Mouse (Mus musculus) heart, embryonic 10.5 days (tissue): ENCODE measurements around the gene Spred1. TPM values are rescaled to one million over a fixed set of nuclear protein-coding genes. Genes with fewer than 3 reads are reported as not detected.
A peak's percentile ranks its signal among the peaks of the same experiment; 100 is the strongest.

ENCODE experiments used
- DNase-seq: peaks from one replicate; pipeline ENCODE4 v3.0.0-alpha.2; 2017; ENCODE audit warnings: low spot score
- H3K27ac ChIP-seq: fragments of 300-500 bp; sonication (generic); 2 replicates; pipeline ENCODE4 v1.5.1; 2016; ENCODE audit warnings: mild to moderate bottlenecking
- H3K27me3 ChIP-seq: fragments of 300-500 bp; sonication (generic); 2 replicates; pipeline ENCODE4 v1.6.1; 2016; ENCODE audit warnings: mild to moderate bottlenecking; ENCODE audit not compliant: poor library complexity, insufficient read depth, severe bottlenecking
- H3K36me3 ChIP-seq: fragments of 300-500 bp; sonication (generic); 2 replicates; pipeline ENCODE4 v1.6.1; 2016; ENCODE audit warnings: mild to moderate bottlenecking, moderate library complexity
- H3K4me1 ChIP-seq: fragments of 300-500 bp; sonication (generic); 2 replicates; pipeline ENCODE4 v1.6.1; 2016; ENCODE audit warnings: mild to moderate bottlenecking
- H3K4me3 ChIP-seq: fragments of 300-500 bp; sonication (generic); 2 replicates; pipeline ENCODE4 v1.5.1; 2016; ENCODE audit warnings: mild to moderate bottlenecking, moderate library complexity
- H3K9me3 ChIP-seq: fragments of 300-500 bp; sonication (generic); 2 replicates; pipeline ENCODE4 v1.6.1; 2016; ENCODE audit warnings: mild to moderate bottlenecking, moderate library complexity
- WGBS: fragments of 180-500 bp; shearing (Covaris S2); methylation state at CpG from one replicate; pipeline ENCODE4 v1.1.7; 2016; 5-methylcytosine and 5-hydroxymethylcytosine counted together
- polyA plus RNA-seq: library from polyadenylated mRNA; unstranded; fragments of >200 nt; fragmentation: Nextera tagmentation; extraction: Ambion mirVana; gene quantifications from 2 replicates; pipeline ENCODE4 v1.2.1, GENCODE M21; 2016

Spred1 gene
- polyA plus RNA-seq = 6.7 and 7.0 TPM in 2 replicates

DNA sequence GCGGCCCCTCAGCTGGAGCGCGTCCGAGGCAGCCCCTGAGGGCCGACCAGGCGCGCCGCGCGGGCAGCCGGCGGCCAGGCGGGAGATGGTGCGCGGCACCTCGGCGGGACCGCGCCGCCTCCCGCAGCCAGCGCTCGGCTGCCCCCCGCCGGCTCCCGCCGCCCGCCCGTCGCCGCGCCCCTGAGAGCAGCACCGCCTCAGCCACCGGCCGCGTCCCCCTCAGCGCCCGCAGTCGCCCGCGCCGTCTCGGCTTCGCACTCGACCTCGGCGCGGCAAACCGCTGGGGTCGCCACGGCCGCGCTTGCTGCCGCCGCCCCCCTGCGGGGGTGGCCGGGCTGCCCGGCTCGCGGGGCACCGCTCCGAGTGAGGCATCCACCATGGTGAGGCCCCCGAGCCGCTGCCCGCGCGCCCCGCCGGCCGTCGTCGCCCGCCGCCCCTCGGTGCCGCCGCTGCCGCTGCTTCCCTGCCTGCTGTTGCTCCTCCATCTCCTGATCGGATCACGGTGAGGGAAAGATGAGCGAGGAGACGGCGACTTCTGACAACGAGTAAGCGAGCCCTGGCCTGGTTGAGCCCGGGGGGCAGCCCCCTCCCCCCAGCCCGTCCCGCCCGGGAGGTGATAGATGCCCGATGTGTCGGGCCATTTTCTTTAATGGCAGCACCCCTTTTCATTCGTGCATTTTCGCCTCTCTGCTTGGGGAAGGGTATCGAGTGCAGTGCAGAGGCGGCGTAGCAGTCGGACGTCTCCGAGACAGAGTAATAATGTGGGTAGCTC is at the start of gene Spred1:
Spred1 (plus strand) TSS at position 163 of the 772 bp plus-strand sequence.
- Histone ChIP-seq H3K4me1 (peaks cover 10% of the 10 kb centered on the region), H3K27ac (peak within 1 kb of the TSS; percentile 99)

DNA sequence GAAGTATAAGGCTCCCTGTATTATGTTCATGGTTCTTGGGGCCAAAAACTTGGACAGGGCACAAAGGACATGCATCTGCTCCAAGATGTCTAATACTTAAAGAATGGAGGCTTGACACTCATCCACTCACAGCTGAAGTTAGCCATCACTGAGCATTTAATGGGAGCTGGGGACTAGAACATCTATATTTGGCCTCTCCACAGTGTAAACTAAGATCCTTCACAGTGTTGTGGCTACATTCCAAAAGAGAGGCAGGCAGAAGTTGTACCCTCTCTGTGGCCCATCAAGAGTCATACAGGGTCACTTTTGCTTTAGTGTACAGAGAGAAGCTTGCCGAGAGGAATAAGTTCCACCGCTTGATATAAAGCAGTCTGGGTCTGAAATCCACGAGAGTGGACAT is 49.6 kb upstream of the Spred1 start:
- DNase-seq = no peak
- H3K27me3 ChIP-seq = no peaks in the 10 kb centered on the region
- 69% methylated on average over 3 of the region's 3 CpGs for WGBS

More for the DNA sequence above, at the start of gene Spred1:
- Histone ChIP-seq H3K9me3 (no peaks in the 10 kb centered on the region), H3K36me3 (no peaks in the 10 kb centered on the region), H3K27me3 (no peaks in the 10 kb centered on the region), H3K4me3 (peak within 1 kb of the TSS; percentile 96)
- DNase-seq = peak; percentile 80
- WGBS = under 1% methylated on average over 99 of the region's 99 CpGs

GRCm38 (mm10) chr2:117078711-117079110 is 42.5 kb upstream of the Spred1 start:
- Histone ChIP-seq H3K4me1 (no peaks in the 10 kb centered on the region), H3K9me3 (no peaks in the 10 kb centered on the region), H3K27me3 (no peaks in the 10 kb centered on the region), H3K36me3 (no peaks in the 10 kb centered on the region), H3K4me3 (no peak overlapping the region), H3K27ac (no peak overlapping the region)
- 66% methylated on average over 2 of the region's 2 CpGs for WGBS
- no peak for DNase-seq

More for the DNA sequence above, 49.6 kb upstream of the Spred1 start:
- Histone ChIP-seq H3K27ac (no peak overlapping the region), H3K9me3 (no peaks in the 10 kb centered on the region), H3K4me1 (0 out of 2 replicates have a peak, but pooled peaks cover 3% of the 10 kb centered on the region), H3K36me3 (no peaks in the 10 kb centered on the region), H3K4me3 (no peak overlapping the region)

- Histone ChIP-seq H3K36me3 (no peaks in the 10 kb centered on the region), H3K27ac (no peak overlapping the region), H3K27me3 (no peaks in the 10 kb centered on the region), H3K9me3 (no peaks in the 10 kb centered on the region), H3K4me3 (no peak overlapping the region), H3K4me1 (no peaks in the 10 kb centered on the region)
- DNase-seq = no peak
- 82% methylated on average over 5 of the region's 5 CpGs for whole genome bisulfite sequencing
These were observed 41.6 kb upstream of the Spred1 start for GRCm38 (mm10) chr2:117079621-117080020.

DNA sequence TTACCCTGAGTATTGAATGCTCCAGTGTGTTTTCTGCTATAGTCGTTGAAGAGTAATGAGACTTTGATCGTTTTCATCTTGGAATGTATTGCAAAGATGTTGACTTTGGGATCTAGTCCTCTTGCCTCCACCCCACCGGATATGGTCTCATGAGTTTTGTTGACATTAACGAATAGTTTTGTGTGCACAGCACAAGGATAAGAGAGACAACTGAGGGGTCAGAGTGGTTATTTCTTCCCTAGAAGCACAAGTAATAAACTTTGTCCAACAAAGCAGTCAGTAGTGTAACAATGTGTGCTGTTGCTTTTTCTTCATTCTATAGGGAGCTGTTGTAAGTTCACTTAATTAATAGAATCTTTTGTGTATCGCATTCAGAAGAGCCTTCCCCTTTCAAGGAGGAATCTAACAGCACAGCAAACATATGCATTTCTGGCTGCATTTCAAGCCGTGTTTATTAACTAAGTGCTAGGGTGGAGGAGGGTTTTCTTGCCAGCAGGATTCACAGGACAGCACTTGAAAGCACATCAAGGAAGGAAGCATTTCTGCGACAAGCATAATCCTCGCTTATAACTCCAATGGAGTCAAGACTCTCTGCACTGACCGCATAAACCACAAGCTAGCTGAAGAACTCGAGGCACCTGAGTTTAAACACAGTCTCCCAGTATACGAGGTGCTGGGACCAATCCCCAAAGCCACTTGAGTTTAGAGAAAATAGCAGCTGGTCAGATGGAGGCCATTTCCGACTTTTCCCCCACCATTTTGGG is 35.0 kb upstream of the Spred1 start:
- no peak for DNase-seq
- Histone ChIP-seq H3K27me3 (no peaks in the 10 kb centered on the region), H3K36me3 (no peaks in the 10 kb centered on the region), H3K4me3 (no peak overlapping the region), H3K9me3 (no peaks in the 10 kb centered on the region), H3K4me1 (no peaks in the 10 kb centered on the region; the same call in 1 of the 2 replicates), H3K27ac (no peak overlapping the region)
- WGBS = 80% methylated on average over 12 of the region's 12 CpGs

GRCm38 (mm10) chr2:117086766-117087457 is 34.3 kb upstream of the Spred1 start:
- Histone ChIP-seq H3K9me3 (no peaks in the 10 kb centered on the region), H3K36me3 (no peaks in the 10 kb centered on the region), H3K4me3 (no peak overlapping the region), H3K27ac (no peak overlapping the region), H3K27me3 (no peaks in the 10 kb centered on the region), H3K4me1 (no peaks in the 10 kb centered on the region; the same call in 1 of the 2 replicates)
- DNase-seq = no peak
- 75% methylated on average over 1 of the region's 1 CpGs for WGBS

- no peaks in the 10 kb centered on the region for H3K9me3 ChIP-seq
- 79% methylated on average over 4 of the region's 4 CpGs for WGBS
These were observed 33.7 kb upstream of the Spred1 start for GRCm38 (mm10) chr2:117087458-117087820.

DNA sequence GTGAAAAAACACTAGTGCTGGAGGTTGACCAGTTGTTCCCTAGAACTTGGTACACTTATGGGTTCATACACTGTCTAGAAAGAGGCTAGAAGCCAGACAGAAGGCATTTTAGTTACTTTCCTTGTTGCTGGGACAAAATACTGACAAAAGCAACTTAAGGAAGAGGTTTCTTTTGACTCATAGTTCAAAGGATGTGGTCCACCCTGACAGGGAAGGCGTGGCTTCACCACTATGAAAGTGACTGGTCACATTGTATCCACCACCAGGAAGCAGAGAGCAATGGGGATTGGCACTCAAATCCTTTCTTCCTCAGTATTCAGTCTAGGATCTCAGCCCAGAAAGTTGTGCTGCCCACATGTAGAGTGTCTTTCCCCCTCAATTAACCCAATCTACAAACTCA is 31.7 kb upstream of the Spred1 start:
- H3K9me3 ChIP-seq = no peaks in the 10 kb centered on the region
- no peak overlapping the region for H3K27ac ChIP-seq
- DNase-seq = no peak
- no peaks in the 10 kb centered on the region for H3K36me3 ChIP-seq
- no peaks in the 10 kb centered on the region for H3K27me3 ChIP-seq
- WGBS = 74% methylated on average over 1 of the region's 1 CpGs
- H3K4me1 ChIP-seq = peaks cover 13% of the 10 kb centered on the region
- no peak overlapping the region for H3K4me3 ChIP-seq

More at GRCm38 (mm10) chr2:117087458-117087820, 33.7 kb upstream of the Spred1 start:
- Histone ChIP-seq H3K27ac (no peak overlapping the region), H3K4me1 (peaks cover 4% of the 10 kb centered on the region), H3K36me3 (no peaks in the 10 kb centered on the region), H3K4me3 (no peak overlapping the region), H3K27me3 (no peaks in the 10 kb centered on the region)
- DNase-seq = no peak

GRCm38 (mm10) chr2:117090061-117090460 is 31.1 kb upstream of the Spred1 start:
- DNase-seq = no peak
- H3K27me3 ChIP-seq = no peaks in the 10 kb centered on the region
- no peak overlapping the region for H3K27ac ChIP-seq
- WGBS = 87% methylated on average over 3 of the region's 3 CpGs
- H3K4me3 ChIP-seq = no peak overlapping the region
- H3K4me1 ChIP-seq = peaks cover 13% of the 10 kb centered on the region
- H3K36me3 ChIP-seq = no peaks in the 10 kb centered on the region
- H3K9me3 ChIP-seq = no peaks in the 10 kb centered on the region

DNA sequence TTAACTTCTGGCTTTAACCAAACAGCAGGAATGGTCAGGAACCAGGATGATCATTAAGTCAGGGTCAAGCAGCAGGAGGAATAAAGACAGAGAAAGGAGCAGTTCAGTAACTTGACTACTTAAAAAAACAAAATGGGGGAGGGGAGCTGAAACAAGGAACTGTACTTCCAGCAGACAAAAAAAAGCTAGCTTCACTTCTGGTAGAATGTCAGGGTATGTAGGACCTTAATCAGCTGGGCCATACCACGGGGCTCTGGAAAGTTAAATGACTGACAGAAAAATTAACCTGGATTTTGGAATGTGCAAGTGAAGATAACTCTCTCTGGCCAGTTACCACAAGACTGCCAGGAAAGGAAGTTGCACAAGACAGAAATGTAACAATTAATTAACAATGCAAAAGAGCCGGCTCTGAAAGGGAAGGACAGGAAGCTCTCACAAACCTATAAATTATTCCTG is 28.2 kb upstream of the Spred1 start:
- H3K4me1 ChIP-seq = peaks cover 26% of the 10 kb centered on the region
- no peak for DNase-seq
- H3K9me3 ChIP-seq = no peaks in the 10 kb centered on the region
- H3K4me3 ChIP-seq = no peak overlapping the region
- 23% methylated on average over 2 of the region's 2 CpGs for WGBS
- H3K36me3 ChIP-seq = no peaks in the 10 kb centered on the region
- no peaks in the 10 kb centered on the region for H3K27me3 ChIP-seq
- 0 out of 2 replicates have a peak overlapping the region, but pooled peaks have one; percentile 31 for H3K27ac ChIP-seq

GRCm38 (mm10) chr2:117095491-117095890 is 25.7 kb upstream of the Spred1 start:
- no peaks in the 10 kb centered on the region for H3K27me3 ChIP-seq
- no peaks in the 10 kb centered on the region for H3K9me3 ChIP-seq
- H3K4me1 ChIP-seq = peaks cover 46% of the 10 kb centered on the region
- H3K27ac ChIP-seq = no peak overlapping the region
- no peak for DNase-seq
- H3K4me3 ChIP-seq = no peak overlapping the region
- no peaks in the 10 kb centered on the region for H3K36me3 ChIP-seq
- WGBS = 67% methylated on average over 3 of the region's 3 CpGs

- H3K9me3 ChIP-seq = no peaks in the 10 kb centered on the region
- peak overlapping the region; percentile 38; the same call in 1 of the 2 replicates for H3K27ac ChIP-seq
- H3K4me3 ChIP-seq = no peak overlapping the region
- DNase-seq = no peak
- H3K4me1 ChIP-seq = peaks cover 43% of the 10 kb centered on the region
- H3K36me3 ChIP-seq = no peaks in the 10 kb centered on the region
- H3K27me3 ChIP-seq = no peaks in the 10 kb centered on the region
- WGBS = 26% methylated on average over 5 of the region's 5 CpGs
These were observed 23.9 kb upstream of the Spred1 start for GRCm38 (mm10) chr2:117097305-117097704.
